Mouse (Mus musculus) bone marrow, adult 2 months (tissue): ENCODE results near the gene Ada. TPM values are rescaled to one million over a fixed set of nuclear protein-coding genes. Genes with fewer than 3 reads are reported as not detected.

Source experiments
- H3K27ac ChIP-seq: fragments of 200-500 bp; 2 replicates; pipeline ENCODE4 v1.5.1; 2012; ENCODE audit warnings: low read depth, mild to moderate bottlenecking, control low read depth, inconsistent platforms, low read length; ENCODE audit not compliant: control insufficient read depth, poor library complexity, insufficient read depth
- H3K4me1 ChIP-seq: fragments of 200-500 bp; 2 replicates; pipeline ENCODE4 v1.6.1; 2011; ENCODE audit warnings: low read length; ENCODE audit not compliant: control insufficient read depth, insufficient read depth
- H3K4me3 ChIP-seq: fragments of 200-500 bp; replicated peaks from 2 replicates; pipeline ENCODE3; 2011; ENCODE audit warnings: mild to moderate bottlenecking, low read depth, low read length, control low read depth; ENCODE audit not compliant: control insufficient read depth
- CTCF ChIP-seq: fragments of 200-500 bp; IDR thresholded peaks from 2 replicates; pipeline ENCODE4 v1.5.1; 2011; ENCODE audit warnings: low read length, control low read depth; ENCODE audit not compliant: control insufficient read depth, insufficient read depth
- POLR2A ChIP-seq: fragments of 200-500 bp; IDR thresholded peaks from 2 replicates; pipeline ENCODE4 v1.6.1; 2011; ENCODE audit warnings: low read depth, mild to moderate bottlenecking, control low read depth, low read length, borderline replicate concordance; ENCODE audit not compliant: control insufficient read depth
- WGBS: fragments of 180-500 bp; shearing (Covaris S2); methylation state at CpG from one replicate; pipeline ENCODE4 v1.1.7; 2018; 5-methylcytosine and 5-hydroxymethylcytosine counted together
- polyA plus RNA-seq: library from polyadenylated mRNA; stranded (reverse); fragments of >200 nt; gene quantifications from 2 replicates; pipeline ENCODE4 v1.2.4, GENCODE M21; 2011; ENCODE audit warnings: low replicate concordance; ENCODE audit not compliant: missing spikeins, insufficient read depth, insufficient read length

Gene Ada
- polyA plus RNA-seq, 1 experiment, result 14.9 TPM

DNA sequence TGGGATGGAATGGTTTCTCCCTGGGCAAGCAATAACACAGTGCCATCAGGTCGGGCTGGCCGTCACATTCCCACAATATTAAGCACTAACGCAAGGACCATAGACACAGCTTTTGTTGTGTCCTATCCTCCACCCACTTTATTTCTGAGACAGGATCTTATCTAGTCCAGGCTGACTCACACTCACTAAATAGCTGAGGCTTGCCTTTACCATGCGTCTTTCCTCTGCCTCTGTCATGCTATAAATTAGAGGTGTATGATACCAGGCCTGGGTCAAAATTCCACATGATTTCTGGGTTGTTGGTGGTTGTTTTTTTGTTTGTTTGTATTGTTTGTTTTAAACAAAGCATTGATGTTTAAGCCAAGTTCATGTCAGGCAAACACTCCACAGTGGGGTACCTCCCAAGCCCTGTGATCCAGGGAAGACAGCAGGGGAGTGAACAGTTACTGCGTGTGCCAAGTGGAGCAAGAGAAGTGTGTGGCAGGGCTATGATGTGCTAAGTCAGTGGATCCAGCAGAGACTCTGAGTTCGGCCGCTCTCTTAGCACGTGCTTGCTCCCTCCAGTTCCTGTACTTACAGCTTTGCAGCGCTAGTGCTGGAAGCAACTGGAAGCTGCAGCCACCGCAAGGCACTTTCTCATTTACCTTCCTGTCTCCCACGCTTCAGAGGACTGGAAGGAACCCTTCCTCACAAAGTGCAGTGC is 50.8 kb downstream of the Ada start:
- Histone ChIP-seq H3K4me3 (no peak overlapping the region), H3K4me1 (peaks cover 13% of the 10 kb centered on the region), H3K27ac (no peak overlapping the region)
- TF ChIP-seq CTCF (no peak), POLR2A (no peak)
- WGBS, result 41% methylated on average over 11 of the region's 11 CpGs

DNA sequence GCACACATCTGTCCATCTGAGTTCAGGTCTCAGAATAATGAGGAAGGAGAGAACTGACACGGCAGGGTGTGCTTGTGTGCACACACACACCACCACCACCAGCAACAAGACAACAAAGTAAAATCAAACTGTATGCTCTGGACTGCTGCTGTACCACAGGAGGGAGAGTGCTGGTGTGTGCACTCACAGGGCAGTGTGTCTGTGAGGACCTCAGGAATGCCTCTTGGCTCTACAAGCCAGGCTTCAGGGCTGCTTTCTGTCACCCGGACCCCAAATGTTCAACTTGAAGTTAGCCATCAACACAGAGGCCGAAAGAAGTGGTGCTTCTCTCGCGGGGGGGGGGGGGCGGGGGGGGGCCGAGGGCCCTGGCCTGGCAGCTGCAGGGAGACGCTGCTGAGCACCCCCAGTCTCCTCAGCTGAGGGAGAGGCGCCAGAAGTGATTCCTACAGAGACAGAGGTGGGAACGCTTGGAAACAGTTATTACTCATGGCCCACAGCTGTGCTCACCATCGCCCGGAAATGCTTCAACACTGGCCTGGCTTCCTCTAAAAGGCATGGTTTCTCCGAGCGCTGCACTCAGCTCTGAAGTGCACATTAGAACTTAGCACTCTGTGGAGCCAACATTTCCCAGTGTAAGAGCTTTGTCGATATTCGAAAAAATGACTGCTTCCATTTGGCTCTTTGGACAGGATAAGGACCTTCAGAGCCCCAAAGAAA is 52.1 kb downstream of the Ada start:
- Histone ChIP-seq H3K4me3 (no peak overlapping the region), H3K4me1 (peaks cover 12% of the 10 kb centered on the region), H3K27ac (peak overlapping the region; percentile 50)
- WGBS, result 4% methylated on average over 16 of the region's 16 CpGs
- TF ChIP-seq POLR2A, result no peak
- no peak for TF ChIP-seq CTCF

DNA sequence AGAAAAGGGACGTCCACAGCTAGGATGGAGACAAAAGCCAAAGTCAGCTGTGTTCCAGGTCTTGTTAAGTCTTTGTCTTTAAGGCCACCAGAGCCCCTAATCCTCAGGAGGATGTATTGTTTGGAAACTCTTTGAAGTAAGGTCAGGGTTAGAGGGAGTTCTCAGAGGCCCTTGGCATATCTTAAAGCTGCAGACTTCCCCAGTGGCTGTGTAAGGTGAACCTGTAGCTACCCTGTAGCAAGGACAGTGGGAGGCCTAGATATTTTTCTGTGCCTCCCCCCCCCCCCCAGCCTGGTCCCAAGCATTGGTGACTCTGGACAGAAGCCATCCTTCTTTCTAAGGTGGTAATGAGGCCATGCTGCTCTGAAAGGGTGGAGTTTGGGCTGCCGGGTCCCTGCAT is 53.3 kb downstream of the Ada start:
- Histone ChIP-seq H3K4me3 (no peak overlapping the region), H3K27ac (no peak overlapping the region), H3K4me1 (peaks cover 8% of the 10 kb centered on the region)
- TF ChIP-seq POLR2A (no peak), CTCF (no peak)
- WGBS, result 39% methylated on average over 2 of the region's 2 CpGs

DNA sequence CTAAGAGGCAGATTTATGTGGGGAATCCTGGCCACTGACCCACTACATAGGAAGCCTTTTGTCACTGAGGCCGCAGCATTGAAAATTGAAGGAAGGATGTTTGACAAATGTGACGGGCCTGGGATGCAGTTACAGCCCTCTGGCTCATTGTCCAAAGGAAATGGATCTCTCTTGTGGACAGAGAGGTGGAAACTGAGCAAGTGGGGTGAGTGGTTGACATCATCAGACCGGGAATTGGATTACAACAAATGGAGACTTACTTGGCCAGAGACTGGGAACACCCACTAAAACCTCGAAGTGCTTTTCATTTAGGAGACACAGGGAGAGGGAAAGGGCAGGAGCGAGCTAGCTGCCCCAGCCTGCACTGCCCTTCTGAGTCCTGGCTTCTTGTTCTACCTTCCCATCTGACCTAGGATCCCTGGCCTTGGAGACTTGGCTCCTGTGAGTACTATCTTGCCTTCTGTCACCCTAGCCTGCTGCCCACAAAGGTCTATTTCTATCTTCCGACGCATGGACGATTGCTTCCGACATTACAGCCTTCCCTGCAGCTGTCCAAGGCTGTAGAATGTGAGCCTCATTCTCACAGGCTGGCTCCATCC is 56.2 kb downstream of the Ada start:
- Histone ChIP-seq H3K4me3 (no peak overlapping the region), H3K27ac (0 out of 2 replicates have a peak overlapping the region, but pooled peaks have one; percentile 2), H3K4me1 (peaks cover 6% of the 10 kb centered on the region)
- 73% methylated on average over 9 of the region's 9 CpGs for WGBS
- TF ChIP-seq POLR2A (no peak), CTCF (no peak)

DNA sequence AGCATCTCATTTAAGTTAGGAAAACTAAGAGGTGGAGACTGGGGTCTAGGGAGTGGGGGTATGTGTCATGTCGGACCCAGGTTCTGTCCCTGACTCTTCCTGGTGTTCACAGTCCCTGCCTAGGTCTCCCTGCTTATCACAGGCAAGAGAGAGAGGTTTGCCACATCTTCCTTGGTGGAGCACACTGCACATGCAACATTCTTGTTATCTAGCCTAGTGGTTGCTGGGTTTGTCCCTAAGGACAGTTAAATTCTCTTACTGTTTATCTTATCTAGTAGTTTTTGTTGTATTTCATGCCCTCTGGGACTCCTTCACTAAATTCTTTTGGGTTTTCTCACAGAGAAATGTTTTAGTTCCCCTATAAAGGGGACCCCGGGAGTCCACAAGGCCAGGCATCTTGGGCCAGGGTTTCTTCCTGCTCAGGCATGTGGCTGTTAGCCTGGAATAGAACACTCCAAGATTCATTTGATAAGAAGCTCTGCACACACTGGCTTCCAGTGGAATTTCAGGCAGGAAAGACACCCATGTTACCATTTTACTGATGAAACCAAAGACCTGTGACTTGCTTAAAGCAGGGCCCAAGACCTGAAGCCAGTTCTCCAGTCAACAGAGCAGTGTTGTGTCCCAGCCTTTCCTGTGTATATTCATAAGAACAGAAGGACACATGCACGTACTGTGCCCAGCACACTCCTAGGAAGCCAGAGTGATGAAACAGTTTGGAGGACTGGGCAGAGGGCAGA is 57.0 kb downstream of the Ada start:
- Histone ChIP-seq H3K4me3 (no peak overlapping the region), H3K27ac (peak overlapping the region; percentile 23; the same call in 1 of the 2 replicates), H3K4me1 (peaks cover 6% of the 10 kb centered on the region)
- 51% methylated on average over 3 of the region's 3 CpGs for WGBS
- TF ChIP-seq CTCF (no peak), POLR2A (no peak)

GRCm38 (mm10) chr2:163691846-163692605 is 58.0 kb downstream of the Ada start:
- Histone ChIP-seq H3K27ac (no peak overlapping the region), H3K4me1 (peaks cover 4% of the 10 kb centered on the region; the same call in 1 of the 2 replicates), H3K4me3 (no peak overlapping the region)
- TF ChIP-seq CTCF, result no peak
- WGBS, result 64% methylated on average over 6 of the region's 6 CpGs

DNA sequence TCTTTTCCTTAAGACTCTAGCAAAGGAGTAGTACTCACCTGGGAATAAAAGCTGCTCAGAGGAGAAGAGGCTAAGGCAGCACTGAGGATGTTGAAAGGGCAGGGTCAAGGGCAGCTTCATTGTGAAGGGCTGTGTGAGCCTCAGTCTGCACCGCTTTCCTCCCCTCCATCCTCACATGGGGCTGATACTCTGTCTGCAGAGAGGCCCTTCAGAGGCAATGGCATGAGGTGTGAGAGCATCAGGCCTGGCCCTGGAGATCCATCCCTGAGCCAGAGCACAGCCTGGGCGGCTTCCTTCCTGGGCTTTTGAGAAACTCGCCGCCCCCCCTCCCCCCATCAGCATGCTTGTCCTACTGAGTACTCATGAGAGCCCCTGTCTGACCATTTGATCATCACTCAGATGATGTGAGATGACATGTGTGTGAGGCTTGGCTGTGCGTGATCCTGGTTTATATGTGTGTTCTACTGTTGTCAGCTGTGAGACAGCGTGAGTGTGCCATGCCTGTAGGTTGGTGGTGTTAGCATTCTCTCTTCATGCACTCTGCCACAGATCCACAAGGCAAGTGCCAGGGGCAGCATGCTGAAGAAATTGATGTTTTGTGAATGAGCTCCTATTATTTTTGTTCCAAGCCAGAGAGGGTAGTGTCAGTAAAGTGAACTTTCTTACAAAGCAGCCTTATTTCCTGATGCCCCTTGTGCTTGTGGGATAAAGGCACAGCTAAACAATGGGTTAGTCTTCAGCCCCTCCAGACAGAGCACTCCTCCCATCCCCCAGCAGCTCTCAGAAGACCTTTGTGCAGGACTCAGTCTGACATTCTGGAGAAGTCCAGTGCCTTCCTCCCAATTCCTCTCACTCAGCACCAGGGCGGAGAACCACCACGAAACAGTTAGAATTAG is 59.4 kb downstream of the Ada start:
- H3K4me1 ChIP-seq, result peaks cover 4% of the 10 kb centered on the region; the same call in 1 of the 2 replicates

More for the DNA sequence above, 59.4 kb downstream of the Ada start:
- no peak overlapping the region for H3K4me3 ChIP-seq
- TF ChIP-seq POLR2A (no peak), CTCF (no peak)
- 87% methylated on average over 8 of the region's 8 CpGs for WGBS
- H3K27ac ChIP-seq, result no peak overlapping the region
